Mouse (Mus musculus): ENCODE results near the gene Gas8. TPM values are rescaled to one million over a fixed set of nuclear protein-coding genes. Genes with fewer than 3 reads are reported as not detected.
"Not testable (repeated sequence)": the region's sequence is repeated elsewhere in the genome, so short reads cannot be mapped to it uniquely, and the experiment has no call there.

The Gas8 gene
- total RNA-seq (2021), result 10 to 100 TPM; 34.1 to 34.8 TPM

DNA sequence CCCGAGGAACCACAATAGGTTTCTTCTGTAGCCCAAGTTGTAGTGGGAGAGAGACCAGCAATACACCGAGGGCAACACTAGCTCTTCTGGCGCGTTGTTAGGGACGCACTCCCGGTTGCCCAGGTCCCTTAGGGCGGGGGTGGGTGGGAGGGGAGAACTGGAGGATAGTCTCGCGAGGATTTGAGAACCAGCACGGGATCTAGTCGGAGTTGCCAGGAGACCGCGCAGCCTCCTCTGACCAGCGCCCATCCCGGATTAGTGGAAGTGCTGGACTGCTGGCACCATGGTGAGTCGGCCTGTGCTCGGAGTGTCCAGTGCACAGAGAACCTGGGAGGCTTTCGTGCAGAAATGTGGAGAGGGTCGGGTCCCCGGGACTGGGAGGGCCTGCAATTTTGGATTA is at the start of gene Gas8:
TSS of gene Gas8 (plus strand) at position 168 of the 400 bp plus-strand sequence.
- intact Hi-C loops (cut with DNase I), result no loop called here
- DNase-seq (ENCODE audit: extremely low spot score in 1 of 2, low spot score in 2 of 2), result peak; percentile 92 to 94

DNA sequence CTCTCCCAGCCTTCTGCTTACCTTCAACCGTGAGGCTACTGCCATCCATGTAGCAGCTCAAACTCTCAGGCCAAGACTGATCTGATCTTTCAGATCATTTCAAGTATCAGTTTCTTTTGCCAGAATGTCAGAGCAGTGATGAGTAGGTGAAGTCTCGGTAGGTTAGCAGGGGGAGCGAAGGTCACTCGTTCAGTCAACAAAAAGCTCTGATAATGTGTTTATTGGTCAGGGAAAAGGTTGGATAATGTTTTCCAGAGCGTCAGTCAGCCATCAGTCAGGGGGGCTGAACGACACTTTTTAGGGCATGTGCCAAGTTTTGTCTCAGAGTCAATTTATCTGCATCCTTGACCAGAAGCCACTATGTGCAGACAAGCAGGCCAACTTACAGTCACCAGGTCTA is 45.6 kb upstream of the Gas8 start:
- intact Hi-C loops (cut with DNase I); DNase-seq (ENCODE audit: extremely low spot score in 1 of 2, low spot score in 2 of 2): not testable (repeated sequence)

DNA sequence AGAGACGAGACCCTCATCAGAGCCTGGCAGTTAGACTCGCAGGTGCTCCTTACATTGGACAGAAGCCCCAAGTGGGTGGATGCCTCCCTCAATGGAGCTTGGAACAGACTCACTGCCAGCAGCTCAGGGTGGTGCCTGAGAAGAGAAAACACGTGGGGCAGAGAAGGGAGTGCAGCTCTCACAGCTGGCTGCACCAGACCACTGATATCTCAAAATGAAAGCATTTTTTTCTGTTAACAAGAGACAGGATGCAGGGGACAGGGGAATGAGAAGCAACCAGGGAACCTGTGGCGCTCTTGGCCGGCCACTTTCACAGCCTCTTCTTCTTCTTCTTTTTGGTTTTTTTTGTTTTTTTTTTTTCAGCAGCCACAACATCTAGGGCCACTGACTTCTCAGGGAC is 44.1 kb upstream of the Gas8 start:
- intact Hi-C loops (cut with DNase I); DNase-seq (ENCODE audit: extremely low spot score in 1 of 2, low spot score in 2 of 2): not testable (repeated sequence)

DNA sequence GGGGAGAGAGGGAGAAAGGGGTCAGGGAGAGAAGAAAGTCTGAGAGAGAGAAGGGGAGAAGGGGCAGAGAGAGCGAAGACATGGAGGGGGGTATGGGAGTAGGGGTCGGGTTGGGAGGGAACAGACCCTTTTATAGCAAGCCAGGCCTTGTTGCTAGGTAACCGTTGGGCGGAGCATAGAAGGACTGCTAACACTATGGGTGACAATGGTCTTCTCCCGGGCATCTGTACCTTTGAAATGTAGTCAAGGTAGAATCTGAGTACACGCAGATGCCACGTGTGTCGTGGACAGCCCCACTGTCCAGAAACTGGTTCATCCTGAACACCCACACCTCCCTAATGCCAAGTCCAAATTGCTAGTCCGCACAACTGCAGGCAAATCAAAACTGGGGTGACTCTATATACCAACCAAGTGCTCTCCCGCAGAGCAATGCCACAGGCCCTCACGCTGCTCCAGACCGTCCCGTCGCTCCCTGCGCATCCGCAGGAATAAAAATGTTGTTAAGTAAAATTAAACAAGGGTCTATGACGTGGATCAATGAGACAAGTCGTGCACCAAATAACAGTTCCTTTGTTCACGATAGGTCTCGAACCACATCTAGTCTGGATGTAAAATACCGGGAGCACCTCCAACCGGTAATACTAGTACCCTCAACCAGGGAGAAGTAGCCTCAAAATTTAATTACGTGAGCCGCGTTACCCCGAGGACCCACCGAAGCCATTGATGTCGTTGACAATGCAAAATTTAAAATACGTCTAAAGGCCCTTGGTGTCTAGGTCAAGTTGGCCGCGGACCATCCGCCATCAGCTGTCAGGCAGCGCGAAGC is 41.5 kb upstream of the Gas8 start:
- intact Hi-C loops (cut with DNase I), result no loop called here
- peak in 1 of 2 experiments; percentile 18 for DNase-seq (ENCODE audit: extremely low spot score in 1 of 2, low spot score in 2 of 2)

DNA sequence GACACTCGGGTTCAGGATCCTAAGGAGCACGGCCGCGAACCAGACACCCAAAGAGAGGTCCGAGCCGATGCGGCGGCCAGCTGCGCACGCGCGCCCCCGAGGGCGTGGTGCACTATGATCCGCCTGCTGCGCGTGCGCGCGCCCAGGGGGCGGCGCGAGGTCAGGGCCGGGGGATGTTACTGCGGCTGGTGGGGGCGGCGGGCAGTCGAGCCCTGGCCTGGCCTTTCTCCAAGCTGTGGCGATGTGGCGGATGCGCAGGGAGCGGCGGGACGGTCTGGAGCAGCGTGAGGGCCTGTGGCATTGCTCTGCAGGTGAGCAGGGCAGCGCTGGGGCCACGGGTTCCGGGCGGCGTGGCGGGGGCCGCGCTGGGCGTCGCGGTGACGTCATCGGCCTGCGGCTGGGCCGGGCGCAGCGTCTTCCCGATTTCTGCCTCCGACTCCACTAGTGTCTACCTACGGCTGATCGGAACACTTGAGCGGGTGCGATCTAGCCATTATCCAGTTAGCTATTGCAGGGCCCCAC is 40.8 kb upstream of the Gas8 start, which contains the start of gene Afg3l1:
TSS of gene Afg3l1 (plus strand) at position 167 of the 522 bp plus-strand sequence.
- intact Hi-C loops (cut with DNase I), result no loop called here
- peak; percentile 85 to 95 for DNase-seq (ENCODE audit: extremely low spot score in 1 of 2, low spot score in 2 of 2)

DNA sequence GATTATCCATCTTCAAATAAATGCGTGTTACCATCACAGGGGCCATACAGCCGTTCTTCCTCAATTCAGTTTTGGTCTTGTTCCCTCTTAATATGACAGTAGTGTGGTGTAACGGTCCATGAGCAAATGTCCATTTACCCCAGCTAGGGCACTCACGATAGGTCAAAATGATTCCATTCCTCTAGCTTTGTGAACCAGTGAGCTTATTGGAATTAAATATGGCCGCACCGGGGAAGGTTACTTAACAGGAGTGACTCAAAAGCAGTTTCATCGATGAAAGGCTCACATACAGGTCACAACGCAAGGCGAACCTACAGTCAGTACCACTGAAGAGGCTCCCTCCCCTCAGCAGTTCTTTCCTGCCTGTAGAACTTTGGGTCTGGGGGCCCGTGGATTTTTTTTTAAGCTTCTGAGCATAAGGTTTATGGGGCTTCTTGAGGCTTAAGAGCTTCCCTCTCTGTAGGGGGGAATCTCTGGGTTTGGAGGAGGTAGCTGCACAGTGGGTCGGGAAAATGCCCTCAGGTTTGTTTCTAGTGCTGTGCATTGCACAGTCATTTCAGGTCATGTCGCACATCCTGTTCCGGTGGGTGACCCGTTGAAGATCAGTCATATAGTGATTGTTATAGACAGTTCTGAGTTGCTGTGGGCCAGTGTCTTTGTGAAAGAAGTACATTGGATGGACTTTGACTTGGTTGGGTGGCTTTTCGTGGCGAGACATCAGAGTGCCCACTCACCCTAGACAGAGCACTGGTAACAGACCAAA is 40.0 kb upstream of the Gas8 start:
- DNase-seq (ENCODE audit: extremely low spot score in 1 of 2, low spot score in 2 of 2), result no peak
- intact Hi-C loops (cut with DNase I), result no loop called here

DNA sequence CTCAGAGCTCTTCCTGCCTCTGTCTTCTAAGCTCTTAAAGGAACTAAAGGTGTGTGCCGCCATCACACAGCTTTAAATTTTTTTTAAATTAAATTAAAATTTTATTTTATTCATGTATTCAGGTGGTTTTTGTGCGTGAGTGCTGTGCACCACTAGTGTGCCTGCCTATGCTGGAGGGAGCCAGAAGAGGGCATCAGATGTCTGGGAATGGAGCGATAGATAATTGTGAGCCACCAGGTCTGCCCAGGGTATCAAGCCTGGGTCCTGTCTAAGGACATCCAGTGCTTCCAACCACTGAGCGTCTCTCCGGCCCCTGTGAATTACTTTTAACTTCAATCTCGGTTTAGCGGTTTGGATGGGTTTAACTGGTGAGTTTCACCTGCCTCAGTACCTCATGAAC is 36.0 kb upstream of the Gas8 start:
- DNase-seq (ENCODE audit: extremely low spot score in 1 of 2, low spot score in 2 of 2), result no peak
- intact Hi-C loops (cut with DNase I), result no loop called here

DNA sequence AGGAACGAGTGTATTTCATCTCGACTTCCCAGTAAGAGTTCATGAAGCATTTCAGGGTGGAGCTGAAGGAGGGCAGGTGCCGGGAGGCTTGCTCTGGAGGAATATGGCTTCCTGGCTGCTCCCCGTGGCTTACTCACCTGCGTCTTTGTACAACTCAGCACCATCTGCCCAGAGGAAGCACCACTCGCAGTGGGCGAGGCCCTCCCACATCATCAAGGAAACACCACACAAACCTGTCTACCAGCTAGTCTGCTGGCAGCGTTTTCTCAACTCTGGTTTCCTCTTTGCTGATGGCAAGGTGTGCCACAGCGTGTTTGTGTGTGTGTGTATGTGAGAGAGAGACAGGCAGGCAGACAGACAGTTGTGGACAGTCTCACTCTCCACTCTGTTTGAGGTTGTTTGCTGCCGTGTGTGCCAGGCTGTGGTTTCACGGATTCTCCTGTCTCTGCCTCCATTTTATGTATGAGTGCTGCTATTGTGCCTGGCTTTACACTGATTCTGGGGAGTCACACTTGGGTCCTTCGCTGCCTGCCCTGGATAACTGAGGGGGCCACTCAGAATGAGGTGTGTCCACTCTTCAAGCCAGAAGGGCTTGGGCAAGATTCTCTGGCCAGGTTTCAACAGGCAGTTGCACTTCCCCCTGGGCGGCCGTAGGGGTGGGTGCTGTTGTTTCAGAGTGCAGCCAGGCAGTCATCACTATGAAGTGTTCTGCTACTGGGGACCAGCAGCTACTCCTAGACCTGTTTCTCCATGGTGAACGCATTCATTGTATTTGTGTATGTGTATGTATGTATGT is 27.2 kb upstream of the Gas8 start:
- intact Hi-C loops (cut with DNase I), result no loop called here
- DNase-seq (ENCODE audit: extremely low spot score in 1 of 2, low spot score in 2 of 2), result no peak

DNA sequence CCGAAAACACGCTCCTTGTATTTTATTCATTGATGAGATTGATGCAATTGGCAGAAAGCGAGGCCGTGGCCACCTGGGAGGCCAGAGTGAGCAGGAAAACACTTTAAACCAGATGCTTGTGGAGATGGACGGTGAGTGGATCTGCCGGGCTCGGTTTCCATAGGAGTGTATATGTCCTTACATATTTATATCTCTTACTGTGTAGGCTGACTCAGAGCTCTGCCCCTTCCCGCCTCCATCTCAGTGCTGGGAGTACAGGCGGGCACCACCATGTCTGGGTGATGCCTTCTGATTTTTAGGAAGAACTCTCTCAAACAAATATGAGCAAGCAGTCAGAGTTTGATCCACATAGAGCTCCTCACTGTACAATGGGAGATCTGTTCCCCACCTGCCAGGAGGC is 25.7 kb upstream of the Gas8 start:
- intact Hi-C loops (cut with DNase I), result no loop called here
- DNase-seq (ENCODE audit: extremely low spot score in 1 of 2, low spot score in 2 of 2), result no peak

DNA sequence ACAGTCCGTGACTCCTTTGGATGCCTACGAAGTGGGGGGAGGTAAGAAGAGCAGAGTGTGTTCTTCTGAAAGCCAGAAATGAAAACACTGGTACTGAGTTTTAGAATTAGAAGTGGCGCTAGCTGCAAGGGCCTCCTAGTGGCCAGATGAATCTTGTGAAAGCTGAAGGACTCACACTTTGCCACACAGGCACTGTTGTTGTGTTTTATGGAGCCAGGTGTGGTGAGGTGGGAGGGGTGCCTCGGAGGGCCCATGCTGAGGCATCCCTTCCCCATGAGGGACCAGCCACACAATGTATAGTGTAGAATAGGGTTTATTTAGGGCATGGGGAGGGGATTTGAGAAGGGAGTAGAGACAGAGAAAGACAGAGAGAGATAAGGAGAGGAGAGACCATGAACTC is 20.9 kb upstream of the Gas8 start:
- intact Hi-C loops (cut with DNase I), result no loop called here
- no peak for DNase-seq (ENCODE audit: extremely low spot score in 1 of 2, low spot score in 2 of 2)

DNA sequence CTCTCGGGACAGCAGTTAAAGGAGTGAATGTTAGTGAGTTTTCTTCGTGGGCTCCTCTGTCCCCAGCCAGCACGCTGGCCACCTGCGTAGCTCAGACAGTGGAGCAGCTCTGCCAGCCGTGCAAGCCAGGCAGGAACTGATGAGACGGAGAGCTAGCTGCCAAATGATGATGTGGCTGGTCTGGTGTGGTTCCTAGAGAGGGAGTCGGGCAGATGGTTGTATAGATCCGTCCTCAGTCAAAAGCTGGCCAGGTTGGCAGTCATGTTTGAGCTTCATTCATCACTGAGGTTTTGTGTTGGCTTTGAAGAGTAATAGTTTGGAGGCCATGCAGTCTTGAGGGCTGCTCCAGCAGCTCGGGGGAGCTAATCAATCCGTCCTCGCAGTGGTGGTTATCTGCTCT is 19.7 kb upstream of the Gas8 start:
- intact Hi-C loops (cut with DNase I), result no loop called here

DNA sequence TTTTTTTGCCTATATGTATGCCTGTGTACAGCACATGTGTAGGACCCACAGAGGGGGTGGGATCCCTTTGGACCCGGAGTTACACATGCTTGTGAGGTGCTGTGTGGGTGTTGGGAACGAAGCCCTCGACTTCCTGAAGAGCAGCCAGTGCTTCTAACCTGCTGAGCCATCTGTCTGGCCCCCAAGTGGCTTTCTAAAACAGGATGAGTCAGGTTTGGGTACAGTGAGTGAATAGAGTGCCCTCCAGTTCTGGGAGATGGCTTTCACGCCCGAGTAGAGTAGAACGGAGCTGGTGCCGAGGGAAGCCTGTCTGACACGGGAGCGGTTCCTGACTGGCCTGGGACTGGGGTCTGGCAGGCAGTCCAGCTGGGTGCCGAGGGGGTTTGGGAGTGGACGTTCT is 19.1 kb upstream of the Gas8 start:
- DNase-seq (ENCODE audit: extremely low spot score in 1 of 2, low spot score in 2 of 2), result no peak

More for the DNA sequence above, 19.7 kb upstream of the Gas8 start:
- DNase-seq (ENCODE audit: extremely low spot score in 1 of 2, low spot score in 2 of 2), result no peak

DNA sequence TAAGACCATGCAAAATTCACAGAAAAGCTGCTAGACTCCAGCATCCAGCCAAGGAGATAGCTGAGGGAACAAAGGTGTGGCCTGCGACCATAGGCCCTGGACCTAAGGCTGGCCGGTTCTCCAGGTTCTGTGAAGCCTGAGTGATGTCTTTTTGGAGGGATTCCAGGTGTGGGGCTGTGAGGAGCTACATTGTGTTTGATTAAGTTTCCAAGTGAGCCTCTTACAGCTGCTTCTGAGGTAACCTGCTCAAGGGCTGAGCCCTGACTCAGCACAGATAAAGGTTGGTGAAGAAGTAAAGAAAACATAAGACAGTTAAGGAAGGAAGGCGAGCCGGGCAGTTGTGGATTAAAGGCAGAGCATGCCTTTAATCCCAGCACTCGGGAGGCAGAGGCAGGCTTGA is 16.4 kb upstream of the Gas8 start:
- intact Hi-C loops (cut with DNase I), result no loop called here
- no peak for DNase-seq (ENCODE audit: extremely low spot score in 1 of 2, low spot score in 2 of 2)

More for the DNA sequence above, 19.1 kb upstream of the Gas8 start:
- intact Hi-C loops (cut with DNase I), result no loop called here

DNA sequence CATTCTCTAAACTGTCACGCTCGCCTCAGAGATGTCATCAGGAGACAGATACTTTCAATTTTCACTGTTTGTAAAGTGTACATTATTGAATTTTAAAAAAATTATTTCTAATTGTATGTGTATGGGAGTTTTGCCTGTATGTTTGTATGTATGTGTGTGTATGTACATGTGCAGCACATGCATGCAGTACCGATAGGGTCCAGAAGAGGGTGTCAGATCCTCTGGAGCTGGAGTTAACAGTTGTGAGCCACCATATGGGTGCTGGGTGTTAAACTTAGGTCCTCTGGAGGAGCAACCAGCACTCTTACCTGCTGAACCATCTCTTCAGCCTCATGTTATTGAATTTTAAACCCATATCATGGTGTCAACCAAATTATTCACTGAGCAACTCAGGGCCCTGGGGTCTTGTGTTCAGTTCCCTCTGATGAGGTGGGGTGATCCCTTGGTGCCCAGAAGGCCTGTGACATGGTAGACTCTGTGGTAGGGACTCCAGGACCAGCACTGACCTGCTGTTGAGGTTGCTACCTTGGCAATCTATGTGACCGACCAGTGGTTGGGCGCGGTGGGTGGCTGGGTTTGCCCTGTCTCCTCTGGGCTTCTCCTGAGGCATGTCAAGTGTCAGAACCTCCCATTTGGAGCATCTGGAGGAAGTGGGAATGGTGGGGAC is 14.7 kb upstream of the Gas8 start:
- no peak for DNase-seq (ENCODE audit: extremely low spot score in 1 of 2, low spot score in 2 of 2)
- intact Hi-C loops (cut with DNase I), result no loop called here

DNA sequence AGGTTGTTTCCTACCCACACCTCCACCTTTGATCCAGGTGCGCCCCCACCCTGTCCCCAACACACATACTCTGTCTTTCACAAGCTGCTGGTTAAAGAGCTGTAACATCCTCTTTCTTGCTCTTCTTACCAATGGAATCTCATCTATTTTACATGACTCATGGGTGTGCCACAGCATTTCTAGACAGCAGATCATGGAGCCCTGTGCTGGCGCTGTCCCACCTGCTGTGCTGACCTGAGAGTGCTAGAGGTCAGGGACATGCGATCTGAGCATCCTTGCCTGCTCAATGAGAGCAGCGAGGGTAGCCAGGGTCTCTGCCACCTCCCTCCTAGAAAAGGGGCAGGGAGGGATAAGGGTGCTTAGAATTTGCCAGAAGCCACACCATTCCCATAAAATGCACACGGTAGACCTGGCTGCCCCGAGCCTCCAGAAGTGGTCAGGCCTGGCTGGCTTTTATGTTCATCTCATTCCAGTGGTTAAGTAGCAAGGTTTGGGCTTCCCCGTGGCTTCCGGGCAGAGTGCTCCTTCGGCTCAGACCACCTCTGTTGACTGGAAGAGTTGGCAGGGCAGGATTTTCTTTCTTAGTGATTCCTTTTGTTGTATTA is 13.9 kb upstream of the Gas8 start:
- DNase-seq (ENCODE audit: extremely low spot score in 1 of 2, low spot score in 2 of 2), result no peak
- intact Hi-C loops (cut with DNase I), result no loop called here

DNA sequence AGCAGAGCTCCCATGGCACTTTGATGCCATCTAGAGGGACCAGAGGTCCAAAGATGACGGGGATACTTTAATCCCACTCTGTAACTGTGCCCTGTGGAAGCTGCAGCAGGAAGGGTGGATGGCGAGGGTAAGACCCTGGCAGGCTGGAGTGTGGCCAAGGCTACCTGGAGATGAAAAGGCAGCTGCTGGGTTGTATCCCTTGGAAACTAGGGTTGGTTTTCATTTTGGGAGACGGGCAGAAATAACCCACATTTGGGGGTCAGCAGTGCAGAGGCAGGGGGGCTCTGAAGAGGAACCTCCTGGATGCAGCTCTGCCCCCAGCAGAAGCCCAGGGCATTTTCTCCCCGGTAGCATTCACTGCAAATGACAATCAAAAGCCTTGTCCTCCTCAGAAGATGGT is 13.4 kb upstream of the Gas8 start:
- no peak for DNase-seq (ENCODE audit: extremely low spot score in 1 of 2, low spot score in 2 of 2)
- intact Hi-C loops (cut with DNase I), result no loop called here

DNA sequence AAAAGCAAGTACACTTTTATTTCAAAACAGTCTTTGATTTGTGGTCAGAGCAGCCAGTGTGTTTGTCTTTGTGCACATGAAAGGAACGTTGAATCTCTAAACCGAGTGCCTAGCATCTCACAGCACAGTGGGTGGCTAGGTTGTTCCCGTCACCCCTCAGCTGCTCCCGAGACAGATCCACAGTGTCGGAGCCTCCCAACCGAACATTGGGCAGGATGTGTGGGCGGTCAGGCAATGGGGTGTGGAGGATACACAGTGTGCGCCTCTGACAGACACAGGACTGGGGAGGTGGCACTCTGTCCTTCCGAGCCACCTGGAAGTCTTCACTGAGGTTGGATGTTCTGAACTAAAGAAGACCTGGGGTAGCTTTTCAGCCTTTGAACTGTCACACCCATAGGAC is 12.9 kb upstream of the Gas8 start:
- no peak for DNase-seq (ENCODE audit: extremely low spot score in 1 of 2, low spot score in 2 of 2)
- intact Hi-C loops (cut with DNase I), result no loop called here

DNA sequence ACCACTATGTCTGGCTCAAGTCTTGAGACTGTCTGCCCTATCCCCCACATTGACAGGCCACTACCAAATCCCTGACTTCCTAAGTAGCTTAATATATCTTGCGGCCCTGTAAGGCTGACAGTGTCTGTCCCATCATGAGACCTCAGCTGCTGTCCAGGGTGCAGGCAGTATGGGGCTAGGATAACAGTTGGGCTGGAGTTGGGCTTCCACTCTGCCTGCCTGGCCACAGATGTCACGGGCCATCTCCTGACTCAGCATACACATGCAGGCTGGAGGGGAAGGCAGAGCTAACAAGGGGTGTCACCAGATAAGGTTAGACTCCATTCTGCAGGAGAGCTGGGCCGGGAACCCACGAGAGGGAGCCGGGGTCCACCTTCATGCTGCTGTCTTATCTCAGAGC is 11.5 kb upstream of the Gas8 start:
- intact Hi-C loops (cut with DNase I), result no loop called here
- DNase-seq (ENCODE audit: extremely low spot score in 1 of 2, low spot score in 2 of 2), result no peak

Data from left cerebral cortex, postnatal 10 days (tissue).